Mouse (Mus musculus) v-Abl transformed pro-B cells (cell line): Measurements from ENCODE around the gene Gm9573.

ENCODE experiments used
- in situ Hi-C, 2 experiments: fragments of 400-800 bp; cut with MboI; formaldehyde crosslinking; loops; one replicate each; pipeline ENCODE4 v1.15.1; 2025; ENCODE audit not compliant: unreplicated experiment in 2 of 2

The Gm9573 gene

GRCm38 (mm10) chr17:35601249-35601648 is 25.2 kb downstream of the Gm9573 start, which contains the start of gene Sfta2:
TSS of gene Sfta2 (plus strand) at chr17:35601549.
- in situ Hi-C loops, result loop anchor here in 1 of 2 experiments (25.0 kb wide), 1 partner anchor 836 kb away; no protein-coding TSS in a partner anchor

GRCm38 (mm10) chr17:35597399-35597798 is 29.0 kb downstream of the Gm9573 start:
- in situ Hi-C loops, result no loop called here

- in situ Hi-C loops, result no loop called here
Measured at GRCm38 (mm10) chr17:35594456-35594855, 32.0 kb downstream of the Gm9573 start.

- in situ Hi-C loops, result no loop called here
Measured at GRCm38 (mm10) chr17:35593786-35594185, 32.7 kb downstream of the Gm9573 start.

GRCm38 (mm10) chr17:35592131-35592530 is 34.3 kb downstream of the Gm9573 start:
- in situ Hi-C loops, result no loop called here

GRCm38 (mm10) chr17:35591731-35592130 is 34.7 kb downstream of the Gm9573 start:
- in situ Hi-C loops, result no loop called here

GRCm38 (mm10) chr17:35591219-35591578 is 35.2 kb downstream of the Gm9573 start:
- in situ Hi-C loops, result no loop called here

- in situ Hi-C loops, result no loop called here
Measured at GRCm38 (mm10) chr17:35590410-35591218, 35.8 kb downstream of the Gm9573 start.

GRCm38 (mm10) chr17:35588387-35588786 is 38.0 kb downstream of the Gm9573 start:
- in situ Hi-C loops, result loop anchor here (5.0 to 10.0 kb wide), 2 partner anchors 136 to 139 kb away; no protein-coding TSS in a partner anchor

GRCm38 (mm10) chr17:35587291-35587690 is 39.1 kb downstream of the Gm9573 start:
- in situ Hi-C loops, result loop anchor here (5.0 to 10.0 kb wide), 2 partner anchors 138 to 140 kb away; no protein-coding TSS in a partner anchor

GRCm38 (mm10) chr17:35584330-35584937 is 42.0 kb downstream of the Gm9573 start:
- in situ Hi-C loops, result loop anchor here in 1 of 2 experiments (10.0 kb wide), 1 partner anchor 140 kb away; no protein-coding TSS in a partner anchor

- in situ Hi-C loops, result loop anchor here in 1 of 2 experiments (10.0 kb wide), 1 partner anchor 142 kb away; no protein-coding TSS in a partner anchor
Measured at GRCm38 (mm10) chr17:35582900-35583299, 43.5 kb downstream of the Gm9573 start.

- in situ Hi-C loops, result no loop called here
Measured at GRCm38 (mm10) chr17:35578211-35578610, 48.2 kb downstream of the Gm9573 start.

GRCm38 (mm10) chr17:35571477-35571876 is 55.0 kb downstream of the Gm9573 start:
- in situ Hi-C loops, result no loop called here

- in situ Hi-C loops, result no loop called here
Measured at GRCm38 (mm10) chr17:35570836-35571235, 55.6 kb downstream of the Gm9573 start.

- in situ Hi-C loops, result no loop called here
Measured at GRCm38 (mm10) chr17:35569091-35569944, 57.1 kb downstream of the Gm9573 start.
